Mouse (Mus musculus): ENCODE data around the gene Hpcal1.

DNA sequence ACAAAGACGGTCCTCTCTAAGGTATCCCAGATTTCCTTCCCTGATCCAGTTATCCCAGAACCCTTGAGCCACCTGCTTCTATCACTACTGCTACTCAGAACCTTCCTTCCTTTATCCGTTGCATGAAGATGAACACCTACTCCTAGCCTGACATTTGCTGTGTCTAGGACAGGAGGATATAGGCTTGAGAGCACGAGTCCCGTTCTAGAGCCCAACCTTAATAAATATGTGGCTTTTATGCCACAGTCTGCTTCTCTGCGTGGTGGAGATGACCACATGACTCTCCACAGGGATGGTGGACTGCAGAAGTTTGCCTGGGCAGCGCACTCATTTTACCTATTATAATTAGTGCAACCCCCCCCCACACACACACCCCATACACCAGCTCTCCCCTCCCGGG, 16.9 kb upstream of the Hpcal1 start:
- no peak for TF ChIP-seq CTCF (IDR thresholded peaks at IDR 0.05; ENCODE audit: extremely low read depth, insufficient read length, insufficient replicate concordance, low read depth, low read length)
- TF ChIP-seq POLR2A (IDR thresholded peaks at IDR 0.05; ENCODE audit: low read depth, low read length) = no peak
